Mouse (Mus musculus): ENCODE data around the gene Cd300lb. TPM values are rescaled to one million over a fixed set of nuclear protein-coding genes. Genes with fewer than 3 reads are reported as not detected.

Cd300lb gene
- total and polyA plus RNA-seq, 3 experiments = not detected

- no peaks in the 10 kb centered on the region for H3K9me3 ChIP-seq (replicated peaks; ENCODE audit: insufficient read depth, low read length)
- TF ChIP-seq POLR2A (IDR thresholded peaks at IDR 0.05; ENCODE audit: control insufficient read depth in 1 of 2, insufficient read depth in 1 of 2, low read depth in 1 of 2, low read length in 2 of 2, poor library complexity in 1 of 2) (no peak), GABPA (IDR thresholded peaks at IDR 0.05; ENCODE audit: low read depth, low read length) (no peak), MEF2A (IDR thresholded peaks at IDR 0.05; ENCODE audit: extremely low read depth, insufficient replicate concordance, low read depth, low read length, poor library complexity, severe bottlenecking) (no peak), CHD2 (IDR thresholded peaks at IDR 0.05; ENCODE audit: low read length) (no peak), GATA1 (IDR thresholded peaks at IDR 0.05; ENCODE audit: low read depth, low read length) (no peak), RCOR1 (IDR thresholded peaks at IDR 0.05; ENCODE audit: low read depth, low read length) (no peak), ZC3H11A (IDR thresholded peaks at IDR 0.05; ENCODE audit: low read depth, low read length) (no peak), USF2 (IDR thresholded peaks at IDR 0.05; ENCODE audit: borderline replicate concordance in 1 of 2, insufficient read depth in 1 of 2, low read depth in 1 of 2, low read length in 2 of 2) (no peak), MAZ (IDR thresholded peaks at IDR 0.05; ENCODE audit: low read depth, low read length) (no peak), POLR2AphosphoS5 (IDR thresholded peaks at IDR 0.05; ENCODE audit: borderline replicate concordance, low read depth, low read length) (no peak), E2F4 (IDR thresholded peaks at IDR 0.05; ENCODE audit: borderline replicate concordance, low read depth, low read length) (no peak), ZMIZ1 (IDR thresholded peaks at IDR 0.05; ENCODE audit: low read depth, low read length) (no peak)
- H3K4me3 ChIP-seq (ENCODE audit: control insufficient read depth in 1 of 2, insufficient read depth in 1 of 2, low read depth in 2 of 2, low read length in 2 of 2) = no peak overlapping the region
- no peaks in the 10 kb centered on the region for H3K36me3 ChIP-seq (ENCODE audit: control insufficient read depth in 1 of 2, insufficient read depth in 2 of 2, low read length in 2 of 2)
- H3K27me3 ChIP-seq (ENCODE audit: control insufficient read depth in 1 of 2, insufficient read depth in 2 of 2, low read length in 2 of 2) = no peaks in the 10 kb centered on the region
- no peak for DNase-seq (ENCODE audit: low read depth, low spot score)
- no peak overlapping the region for H3K27ac ChIP-seq (ENCODE audit: control insufficient read depth, low read depth, low read length)
- H3K9ac ChIP-seq (ENCODE audit: control insufficient read depth, low read depth, low read length, poor library complexity, severe bottlenecking) = no peak overlapping the region
- no peaks in the 10 kb centered on the region for H3K79me2 ChIP-seq (ENCODE audit: control insufficient read depth, insufficient read depth, low read length, poor library complexity)
- H3K4me1 ChIP-seq (ENCODE audit: control insufficient read depth in 1 of 2, insufficient read depth in 2 of 2, low read length in 2 of 2) = no peaks in the 10 kb centered on the region
Measured at GRCm38 (mm10) chr11:114880185-114880584, 54.0 kb downstream of the Cd300lb start.

DNA sequence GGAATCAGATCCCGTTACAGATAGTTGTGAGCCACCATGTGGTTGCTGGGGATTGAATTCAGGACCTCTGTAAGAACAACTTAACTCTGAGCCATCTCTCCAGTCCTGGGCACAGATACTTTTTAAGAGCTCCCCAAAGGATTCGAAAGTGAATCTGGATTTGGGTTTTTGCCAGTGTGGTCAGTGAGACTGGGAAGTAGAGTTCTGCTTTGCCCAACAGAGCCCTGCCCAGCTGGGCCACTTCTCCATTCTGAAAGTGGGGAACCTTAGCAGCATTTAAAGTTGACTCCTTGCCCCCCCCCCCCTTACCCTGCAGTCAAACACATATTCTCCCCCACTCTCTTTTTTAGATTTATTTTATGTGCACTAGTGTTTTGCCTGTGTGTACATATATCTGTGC lies 54.5 kb downstream of the Cd300lb start:
- H3K27ac ChIP-seq (ENCODE audit: control insufficient read depth, low read depth, low read length) = no peak overlapping the region
- H3K27me3 ChIP-seq (ENCODE audit: control insufficient read depth in 1 of 2, insufficient read depth in 2 of 2, low read length in 2 of 2) = no peaks in the 10 kb centered on the region
- no peak for TF ChIP-seq GABPA (IDR thresholded peaks at IDR 0.05; ENCODE audit: low read depth, low read length)
- no peak for TF ChIP-seq SIN3A (IDR thresholded peaks at IDR 0.05; ENCODE audit: low read length)
- no peak for TF ChIP-seq CHD2 (IDR thresholded peaks at IDR 0.05; ENCODE audit: low read length)
- no peak for TF ChIP-seq MYB (IDR thresholded peaks at IDR 0.05; ENCODE audit: low read depth, low read length)
- no peak for TF ChIP-seq EP300 (IDR thresholded peaks at IDR 0.05; ENCODE audit: low read depth in 1 of 2, low read length in 2 of 2)
- TF ChIP-seq ZKSCAN1 (IDR thresholded peaks at IDR 0.05; ENCODE audit: low read depth, low read length) = no peak
- TF ChIP-seq MYC (IDR thresholded peaks at IDR 0.05; ENCODE audit: low read depth, low read length) = no peak
- TF ChIP-seq NELFE (IDR thresholded peaks at IDR 0.05; ENCODE audit: low read depth, low read length) = no peak
- TF ChIP-seq BHLHE40 (IDR thresholded peaks at IDR 0.05; ENCODE audit: borderline replicate concordance, low read depth, low read length) = no peak
- no peak for TF ChIP-seq MEF2A (IDR thresholded peaks at IDR 0.05; ENCODE audit: extremely low read depth, insufficient replicate concordance, low read depth, low read length, poor library complexity, severe bottlenecking)
- TF ChIP-seq CHD1 (IDR thresholded peaks at IDR 0.05; ENCODE audit: low read depth, low read length) = no peak
- no peak for TF ChIP-seq POLR2AphosphoS2 (IDR thresholded peaks at IDR 0.05; ENCODE audit: low read length)
- TF ChIP-seq NRF1 (IDR thresholded peaks at IDR 0.05; ENCODE audit: insufficient read depth, low read depth, low read length, poor library complexity, severe bottlenecking) = no peak
- TF ChIP-seq MAX (IDR thresholded peaks at IDR 0.05; ENCODE audit: low read length) = no peak
- no peak for TF ChIP-seq USF1 (IDR thresholded peaks at IDR 0.05; ENCODE audit: low read depth, low read length)
- TF ChIP-seq MAFK (IDR thresholded peaks at IDR 0.05; ENCODE audit: borderline replicate concordance, low read depth, low read length) = no peak
- no peak for TF ChIP-seq HCFC1 (IDR thresholded peaks at IDR 0.05; ENCODE audit: low read depth, low read length)
- no peak for TF ChIP-seq GATA1 (IDR thresholded peaks at IDR 0.05; ENCODE audit: low read depth, low read length)
- no peak for TF ChIP-seq ZC3H11A (IDR thresholded peaks at IDR 0.05; ENCODE audit: low read depth, low read length)

More for the DNA sequence above, 54.5 kb downstream of the Cd300lb start:
- Histone ChIP-seq H3K9me3 (replicated peaks; ENCODE audit: insufficient read depth, low read length) (no peaks in the 10 kb centered on the region), H3K4me3 (ENCODE audit: control insufficient read depth in 1 of 2, insufficient read depth in 1 of 2, low read depth in 2 of 2, low read length in 2 of 2) (no peak overlapping the region), H3K79me2 (ENCODE audit: control insufficient read depth, insufficient read depth, low read length, poor library complexity) (no peaks in the 10 kb centered on the region), H3K4me1 (ENCODE audit: control insufficient read depth in 1 of 2, insufficient read depth in 2 of 2, low read length in 2 of 2) (no peaks in the 10 kb centered on the region), H3K9ac (ENCODE audit: control insufficient read depth, low read depth, low read length, poor library complexity, severe bottlenecking) (no peak overlapping the region), H3K36me3 (ENCODE audit: control insufficient read depth in 1 of 2, insufficient read depth in 2 of 2, low read length in 2 of 2) (no peaks in the 10 kb centered on the region)
- no peak for DNase-seq (ENCODE audit: low read depth, low spot score)
